Mouse (Mus musculus) erythroid progenitor cell, adult 5-6 weeks (primary cell): ENCODE measurements around the gene Ahsa1. TPM values are rescaled to one million over a fixed set of nuclear protein-coding genes. Genes with fewer than 3 reads are reported as not detected.

Experiments used
- total RNA-seq, 2 experiments: library from RNA; stranded (forward) in 1 of 2; stranded (reverse) in 1 of 2; fragments of 150-400 nt in 1 of 2; fragments of 186-747, 209-891 nt in 1 of 2; gene quantifications; 2 replicates each; pipeline versions ENCODE4 v1.2.3 to v1.2.4; 2015 to 2017; ENCODE audit warnings: low replicate concordance in 2 of 2

Gene Ahsa1
- total RNA-seq, 2 experiments from 2014 or later = 28.5 to 58.2 TPM

Other genes starting within 250 kb of the Ahsa1 start
- gene Tmem63c, start 245.1 kb upstream of the Ahsa1 start, total RNA-seq (2015; ENCODE audit: low replicate concordance) = not detected in 2 replicates
- 0.53 TPM in 1 of 2 replicates, not detected in the other for gene Tmem63c, start 245.1 kb upstream of the Ahsa1 start, total RNA-seq (2017; ENCODE audit: low replicate concordance)
- gene Ngb, start 163.9 kb upstream of the Ahsa1 start, total RNA-seq (2015; ENCODE audit: low replicate concordance) = not detected in 2 replicates
- gene Ngb, start 163.9 kb upstream of the Ahsa1 start, total RNA-seq (2017; ENCODE audit: low replicate concordance) = not detected in 2 replicates
- gene Gstz1, start 119.3 kb upstream of the Ahsa1 start, total RNA-seq (2015; ENCODE audit: low replicate concordance) = 13.3 and 15.5 TPM in 2 replicates
- 5.1 and 9.2 TPM in 2 replicates for gene Gstz1, start 119.3 kb upstream of the Ahsa1 start, total RNA-seq (2017; ENCODE audit: low replicate concordance)
- gene Pomt2, start 118.5 kb upstream of the Ahsa1 start, total RNA-seq (2015; ENCODE audit: low replicate concordance) = 0.42 and 5.0 TPM in 2 replicates
- gene Pomt2, start 118.5 kb upstream of the Ahsa1 start, total RNA-seq (2017; ENCODE audit: low replicate concordance) = 1.3 and 1.8 TPM in 2 replicates
- gene Samd15, start 66.8 kb upstream of the Ahsa1 start, total RNA-seq (2015; ENCODE audit: low replicate concordance) = not detected in 2 replicates
- gene Samd15, start 66.8 kb upstream of the Ahsa1 start, total RNA-seq (2017; ENCODE audit: low replicate concordance) = 3.6 TPM in 1 of 2 replicates, not detected in the other
- 0.72 and 2.9 TPM in 2 replicates for gene Tmed8, start 66.0 kb upstream of the Ahsa1 start, total RNA-seq (2015; ENCODE audit: low replicate concordance)
- 1.5 and 2.0 TPM in 2 replicates for gene Tmed8, start 66.0 kb upstream of the Ahsa1 start, total RNA-seq (2017; ENCODE audit: low replicate concordance)
- not detected in 2 replicates for gene Noxred1, start 27.7 kb upstream of the Ahsa1 start, total RNA-seq (2015; ENCODE audit: low replicate concordance)
- gene Noxred1, start 27.7 kb upstream of the Ahsa1 start, total RNA-seq (2017; ENCODE audit: low replicate concordance) = not detected in 2 replicates
- gene Vipas39, start 223 bp upstream of the Ahsa1 start, total RNA-seq (2015; ENCODE audit: low replicate concordance) = 2.5 and 5.4 TPM in 2 replicates
- 1.4 and 9.1 TPM in 2 replicates for gene Vipas39, start 223 bp upstream of the Ahsa1 start, total RNA-seq (2017; ENCODE audit: low replicate concordance)
- gene Ism2, start 33.2 kb downstream of the Ahsa1 start, total RNA-seq (2015; ENCODE audit: low replicate concordance) = not detected in 2 replicates
- gene Ism2, start 33.2 kb downstream of the Ahsa1 start, total RNA-seq (2017; ENCODE audit: low replicate concordance) = not detected in 2 replicates
- 33.9 and 45.7 TPM in 2 replicates for gene Sptlc2, start 121.9 kb downstream of the Ahsa1 start, total RNA-seq (2015; ENCODE audit: low replicate concordance)
- 20.4 and 40.2 TPM in 2 replicates for gene Sptlc2, start 121.9 kb downstream of the Ahsa1 start, total RNA-seq (2017; ENCODE audit: low replicate concordance)
- gene Slirp, start 177.4 kb downstream of the Ahsa1 start, total RNA-seq (2015; ENCODE audit: low replicate concordance) = 16.3 and 35.7 TPM in 2 replicates
- 3.3 and 34.5 TPM in 2 replicates for gene Slirp, start 177.4 kb downstream of the Ahsa1 start, total RNA-seq (2017; ENCODE audit: low replicate concordance)
- 7.2 and 20.5 TPM in 2 replicates for gene Alkbh1, start 177.5 kb downstream of the Ahsa1 start, total RNA-seq (2015; ENCODE audit: low replicate concordance)
- 18.0 and 19.9 TPM in 2 replicates for gene Alkbh1, start 177.5 kb downstream of the Ahsa1 start, total RNA-seq (2017; ENCODE audit: low replicate concordance)
- gene Snw1, start 205.8 kb downstream of the Ahsa1 start, total RNA-seq (2015; ENCODE audit: low replicate concordance) = 15.9 and 34.6 TPM in 2 replicates
- 47.5 and 55.0 TPM in 2 replicates for gene Snw1, start 205.8 kb downstream of the Ahsa1 start, total RNA-seq (2017; ENCODE audit: low replicate concordance)
- gene Gm5788, start 228.2 kb downstream of the Ahsa1 start, total RNA-seq (2015; ENCODE audit: low replicate concordance) = not detected in 2 replicates
- gene Gm5788, start 228.2 kb downstream of the Ahsa1 start, total RNA-seq (2017; ENCODE audit: low replicate concordance) = not detected in 2 replicates
- gene Gm8300, start 247.8 kb downstream of the Ahsa1 start, total RNA-seq (2015; ENCODE audit: low replicate concordance) = not detected in 2 replicates
- gene Gm8300, start 247.8 kb downstream of the Ahsa1 start, total RNA-seq (2017; ENCODE audit: low replicate concordance) = not detected in 2 replicates